Mouse (Mus musculus): ENCODE results near the gene Fcrl5.

Fcrl5 gene

GRCm38 (mm10) chr3:87528841-87529240 is 93.3 kb downstream of the Fcrl5 start:
- no peak for DNase-seq

DNA sequence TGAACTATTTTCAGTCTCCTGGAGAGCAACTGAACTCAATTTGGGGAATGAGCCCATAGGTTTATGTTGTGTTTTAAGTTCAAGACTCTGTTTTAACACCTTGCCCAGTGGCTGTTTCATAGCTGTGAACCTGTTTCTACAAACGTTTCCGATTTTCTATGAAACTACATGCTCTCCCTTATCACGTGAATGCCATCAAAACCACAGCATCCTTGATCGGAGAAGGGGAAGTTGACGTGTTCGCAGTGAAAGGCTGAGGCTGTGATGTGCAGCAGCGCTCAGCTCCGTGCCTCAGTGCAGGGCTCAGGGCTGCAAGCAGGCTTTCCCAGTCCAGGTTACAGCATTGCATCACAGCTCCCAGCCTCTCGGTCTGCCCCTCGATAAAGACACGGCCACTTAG is 94.0 kb downstream of the Fcrl5 start:
- peak; percentile 67 to 79 for DNase-seq

GRCm38 (mm10) chr3:87530234-87530633 is 94.7 kb downstream of the Fcrl5 start:
- no peak for DNase-seq

- DNase-seq = no peak
Measured at GRCm38 (mm10) chr3:87533667-87534378, 98.2 kb downstream of the Fcrl5 start.

- peak in 1 of 2 experiments; percentile 37 for DNase-seq
Measured at GRCm38 (mm10) chr3:87538034-87538433, 102.5 kb downstream of the Fcrl5 start.

DNA sequence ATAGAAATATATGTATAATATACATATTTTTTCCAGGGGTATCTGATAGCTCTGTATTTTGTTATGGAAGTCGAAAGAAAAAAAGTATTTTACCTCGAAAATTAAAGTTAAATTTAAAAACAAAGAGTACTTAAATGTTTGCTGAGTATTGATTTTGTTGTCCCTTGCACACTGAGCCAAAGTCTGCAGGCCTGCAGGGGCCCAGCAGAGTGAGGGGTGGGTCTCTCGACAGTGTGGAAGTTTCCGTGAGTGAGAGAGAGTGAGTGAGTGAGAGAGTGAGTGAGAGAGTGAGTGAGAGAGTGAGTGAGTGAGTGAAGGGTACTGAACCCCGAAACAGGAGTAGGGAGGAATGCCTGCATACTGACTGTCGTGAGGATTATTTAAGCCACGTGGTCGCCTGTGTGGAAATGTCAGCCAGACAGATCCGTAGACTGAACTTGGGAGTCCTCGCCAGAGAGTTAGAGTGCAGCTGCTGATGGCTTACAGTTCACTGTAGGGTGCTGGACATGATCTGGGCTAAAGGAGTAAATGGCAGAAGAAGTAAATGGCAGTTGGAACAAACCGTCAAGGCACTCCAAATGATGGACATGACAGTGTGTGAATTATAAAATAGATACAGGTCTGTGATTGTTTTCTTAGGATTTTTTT is 104.6 kb downstream of the Fcrl5 start:
- no peak for DNase-seq

DNA sequence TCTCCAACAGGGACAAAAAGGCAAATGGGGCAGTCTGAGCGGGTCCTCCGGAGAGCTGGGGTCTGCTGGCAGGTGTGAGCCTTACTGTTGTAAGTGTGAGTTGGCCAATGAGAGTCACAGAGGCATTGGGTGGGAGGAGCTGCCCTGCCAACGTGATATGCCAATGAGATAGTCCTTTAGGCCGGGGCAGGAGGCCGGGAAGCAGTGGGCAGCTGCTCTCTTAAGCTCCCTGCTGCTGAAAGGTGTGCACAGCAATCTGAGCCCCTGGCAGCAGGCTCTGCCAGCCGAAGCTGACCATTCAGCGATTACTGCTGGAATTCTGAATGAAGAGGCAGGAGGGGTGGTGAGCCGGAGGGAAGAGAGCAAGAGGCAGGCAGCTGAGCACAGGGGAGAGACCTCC is 105.1 kb downstream of the Fcrl5 start:
- no peak for DNase-seq

GRCm38 (mm10) chr3:87542481-87543215 is 107.1 kb downstream of the Fcrl5 start:
- no peak for DNase-seq

DNA sequence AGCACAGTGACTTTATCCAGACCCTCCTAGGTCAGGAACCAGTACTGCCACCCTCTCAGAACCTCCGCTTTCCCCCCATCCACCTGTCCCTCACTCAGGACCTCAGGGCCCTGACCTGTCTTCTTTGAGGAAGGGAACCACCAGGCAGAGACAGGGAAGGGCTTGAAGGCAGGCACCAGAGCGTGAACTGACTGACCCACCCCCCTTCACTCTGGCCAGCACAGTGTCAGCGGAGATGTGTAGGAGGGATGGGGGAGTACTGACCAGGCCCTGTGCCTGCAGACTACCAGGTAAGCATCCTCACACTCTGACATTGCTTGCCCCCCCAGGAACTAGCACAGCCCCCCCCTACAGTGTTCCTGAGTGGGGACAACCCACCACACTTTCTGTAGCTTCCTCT is 110.0 kb downstream of the Fcrl5 start:
- DNase-seq = no peak

- no peak for DNase-seq
Measured at GRCm38 (mm10) chr3:87546291-87546721, 110.7 kb downstream of the Fcrl5 start.

GRCm38 (mm10) chr3:87549908-87550307 is 114.3 kb downstream of the Fcrl5 start:
- DNase-seq = no peak

All from thymus, postnatal 36 days (tissue).